Mouse (Mus musculus): ENCODE measurements around the gene Bcl2. TPM values are rescaled to one million over a fixed set of nuclear protein-coding genes. Genes with fewer than 3 reads are reported as not detected.
"Not testable (repeated sequence)": the region's sequence is repeated elsewhere in the genome, so short reads cannot be mapped to it uniquely, and the experiment has no call there.

Bcl2 gene
- polyA plus RNA-seq, 1 experiment from 2014 or later = 19.2 TPM

GRCm38 (mm10) chr1:106539029-106539428 lies 175.0 kb downstream of the Bcl2 start:
- H3K4me1 ChIP-seq (ENCODE audit: control insufficient read depth, insufficient read depth, low read length) = peaks cover 5% of the 10 kb centered on the region; the same call in 1 of the 2 replicates
- no peak overlapping the region for H3K4me3 ChIP-seq (ENCODE audit: low read depth, low read length)
- H3K9me3 ChIP-seq (ENCODE audit: control insufficient read depth, low read depth, low read length) = no peaks in the 10 kb centered on the region
- no peak for ATAC-seq (ENCODE audit: insufficient number of reproducible peaks, insufficient read depth, low FRiP score, low read depth)
- H3K27me3 ChIP-seq (ENCODE audit: control insufficient read depth, insufficient read depth, low read length) = no peaks in the 10 kb centered on the region
- H3K36me3 ChIP-seq (ENCODE audit: control insufficient read depth, insufficient read depth, low read length) = no peaks in the 10 kb centered on the region
- no peak overlapping the region for H3K9ac ChIP-seq (replicated peaks; ENCODE audit: low read depth, low read length)
- H3K27ac ChIP-seq (ENCODE audit: low read length) = no peak overlapping the region
- no peak overlapping the region for H3K4me2 ChIP-seq (replicated peaks; ENCODE audit: low read depth, low read length)
- WGBS = 74% methylated on average over 1 of the region's 1 CpGs

GRCm38 (mm10) chr1:106534835-106535234 lies 179.2 kb downstream of the Bcl2 start:
- 87% methylated on average over 3 of the region's 3 CpGs for WGBS
- not testable (repeated sequence) for H3K9me3 ChIP-seq (ENCODE audit: control insufficient read depth, low read depth, low read length); H3K27me3 ChIP-seq (ENCODE audit: control insufficient read depth, insufficient read depth, low read length); H3K27ac ChIP-seq (ENCODE audit: low read length); H3K4me2 ChIP-seq (replicated peaks; ENCODE audit: low read depth, low read length); H3K9ac ChIP-seq (replicated peaks; ENCODE audit: low read depth, low read length); H3K4me1 ChIP-seq (ENCODE audit: control insufficient read depth, insufficient read depth, low read length); ATAC-seq (ENCODE audit: insufficient number of reproducible peaks, insufficient read depth, low FRiP score, low read depth); H3K4me3 ChIP-seq (ENCODE audit: low read depth, low read length); H3K36me3 ChIP-seq (ENCODE audit: control insufficient read depth, insufficient read depth, low read length)

GRCm38 (mm10) chr1:106529570-106529969 lies 184.5 kb downstream of the Bcl2 start:
- H3K36me3 ChIP-seq (ENCODE audit: control insufficient read depth, insufficient read depth, low read length) = no peaks in the 10 kb centered on the region
- H3K27ac ChIP-seq (ENCODE audit: low read length) = no peak overlapping the region
- H3K4me2 ChIP-seq (replicated peaks; ENCODE audit: low read depth, low read length) = no peak overlapping the region
- no peaks in the 10 kb centered on the region for H3K9me3 ChIP-seq (ENCODE audit: control insufficient read depth, low read depth, low read length)
- ATAC-seq (ENCODE audit: insufficient number of reproducible peaks, insufficient read depth, low FRiP score, low read depth) = no peak
- no peak overlapping the region for H3K4me3 ChIP-seq (ENCODE audit: low read depth, low read length)
- H3K27me3 ChIP-seq (ENCODE audit: control insufficient read depth, insufficient read depth, low read length) = no peaks in the 10 kb centered on the region
- H3K4me1 ChIP-seq (ENCODE audit: control insufficient read depth, insufficient read depth, low read length) = no peaks in the 10 kb centered on the region
- H3K9ac ChIP-seq (replicated peaks; ENCODE audit: low read depth, low read length) = no peak overlapping the region
- WGBS = 85% methylated on average over 9 of the region's 9 CpGs

- no peak overlapping the region for H3K27ac ChIP-seq (ENCODE audit: low read length)
- ATAC-seq (ENCODE audit: insufficient number of reproducible peaks, insufficient read depth, low FRiP score, low read depth) = no peak
- WGBS = 68% methylated on average over 1 of the region's 1 CpGs
- no peaks in the 10 kb centered on the region for H3K9me3 ChIP-seq (ENCODE audit: control insufficient read depth, low read depth, low read length)
- H3K9ac ChIP-seq (replicated peaks; ENCODE audit: low read depth, low read length) = no peak overlapping the region
- H3K4me3 ChIP-seq (ENCODE audit: low read depth, low read length) = no peak overlapping the region
- no peaks in the 10 kb centered on the region for H3K36me3 ChIP-seq (ENCODE audit: control insufficient read depth, insufficient read depth, low read length)
- H3K4me2 ChIP-seq (replicated peaks; ENCODE audit: low read depth, low read length) = no peak overlapping the region
- no peaks in the 10 kb centered on the region for H3K4me1 ChIP-seq (ENCODE audit: control insufficient read depth, insufficient read depth, low read length)
- H3K27me3 ChIP-seq (ENCODE audit: control insufficient read depth, insufficient read depth, low read length) = no peaks in the 10 kb centered on the region
Measured at GRCm38 (mm10) chr1:106527537-106527936, 186.5 kb downstream of the Bcl2 start.

GRCm38 (mm10) chr1:106526751-106527150 lies 187.3 kb downstream of the Bcl2 start:
- H3K4me1 ChIP-seq (ENCODE audit: control insufficient read depth, insufficient read depth, low read length) = no peaks in the 10 kb centered on the region
- no peaks in the 10 kb centered on the region for H3K9me3 ChIP-seq (ENCODE audit: control insufficient read depth, low read depth, low read length)
- no peak overlapping the region for H3K9ac ChIP-seq (replicated peaks; ENCODE audit: low read depth, low read length)
- H3K4me3 ChIP-seq (ENCODE audit: low read depth, low read length) = no peak overlapping the region
- whole genome bisulfite sequencing = 77% methylated on average over 7 of the region's 7 CpGs
- H3K36me3 ChIP-seq (ENCODE audit: control insufficient read depth, insufficient read depth, low read length) = no peaks in the 10 kb centered on the region
- no peak overlapping the region for H3K4me2 ChIP-seq (replicated peaks; ENCODE audit: low read depth, low read length)
- H3K27me3 ChIP-seq (ENCODE audit: control insufficient read depth, insufficient read depth, low read length) = no peaks in the 10 kb centered on the region
- no peak for ATAC-seq (ENCODE audit: insufficient number of reproducible peaks, insufficient read depth, low FRiP score, low read depth)
- H3K27ac ChIP-seq (ENCODE audit: low read length) = no peak overlapping the region

- no peak overlapping the region for H3K4me3 ChIP-seq (ENCODE audit: low read depth, low read length)
- 83% methylated on average over 3 of the region's 3 CpGs for WGBS
- H3K27me3 ChIP-seq (ENCODE audit: control insufficient read depth, insufficient read depth, low read length) = no peaks in the 10 kb centered on the region
- H3K36me3 ChIP-seq (ENCODE audit: control insufficient read depth, insufficient read depth, low read length) = no peaks in the 10 kb centered on the region
- ATAC-seq (ENCODE audit: insufficient number of reproducible peaks, insufficient read depth, low FRiP score, low read depth) = no peak
- no peaks in the 10 kb centered on the region for H3K4me1 ChIP-seq (ENCODE audit: control insufficient read depth, insufficient read depth, low read length)
- no peaks in the 10 kb centered on the region for H3K9me3 ChIP-seq (ENCODE audit: control insufficient read depth, low read depth, low read length)
- H3K27ac ChIP-seq (ENCODE audit: low read length) = no peak overlapping the region
- H3K9ac ChIP-seq (replicated peaks; ENCODE audit: low read depth, low read length) = no peak overlapping the region
- H3K4me2 ChIP-seq (replicated peaks; ENCODE audit: low read depth, low read length) = no peak overlapping the region
Measured at GRCm38 (mm10) chr1:106526112-106526511, 188.0 kb downstream of the Bcl2 start.

- ATAC-seq (ENCODE audit: insufficient number of reproducible peaks, insufficient read depth, low FRiP score, low read depth) = no peak
- Histone ChIP-seq H3K27me3 (ENCODE audit: control insufficient read depth, insufficient read depth, low read length) (no peaks in the 10 kb centered on the region), H3K27ac (ENCODE audit: low read length) (no peak overlapping the region), H3K4me3 (ENCODE audit: low read depth, low read length) (no peak overlapping the region), H3K36me3 (ENCODE audit: control insufficient read depth, insufficient read depth, low read length) (no peaks in the 10 kb centered on the region), H3K4me2 (replicated peaks; ENCODE audit: low read depth, low read length) (no peak overlapping the region), H3K9me3 (ENCODE audit: control insufficient read depth, low read depth, low read length) (no peaks in the 10 kb centered on the region), H3K4me1 (ENCODE audit: control insufficient read depth, insufficient read depth, low read length) (no peaks in the 10 kb centered on the region), H3K9ac (replicated peaks; ENCODE audit: low read depth, low read length) (no peak overlapping the region)
- 65% methylated on average over 6 of the region's 6 CpGs for WGBS
Measured at GRCm38 (mm10) chr1:106523741-106524140, 190.3 kb downstream of the Bcl2 start.

GRCm38 (mm10) chr1:106523009-106523408 lies 191.1 kb downstream of the Bcl2 start:
- no peaks in the 10 kb centered on the region for H3K4me1 ChIP-seq (ENCODE audit: control insufficient read depth, insufficient read depth, low read length)
- H3K36me3 ChIP-seq (ENCODE audit: control insufficient read depth, insufficient read depth, low read length) = no peaks in the 10 kb centered on the region
- no peak overlapping the region for H3K4me2 ChIP-seq (replicated peaks; ENCODE audit: low read depth, low read length)
- H3K9me3 ChIP-seq (ENCODE audit: control insufficient read depth, low read depth, low read length) = no peaks in the 10 kb centered on the region
- H3K27ac ChIP-seq (ENCODE audit: low read length) = no peak overlapping the region
- WGBS = 84% methylated on average over 5 of the region's 5 CpGs
- H3K27me3 ChIP-seq (ENCODE audit: control insufficient read depth, insufficient read depth, low read length) = no peaks in the 10 kb centered on the region
- H3K4me3 ChIP-seq (ENCODE audit: low read depth, low read length) = no peak overlapping the region
- ATAC-seq (ENCODE audit: insufficient number of reproducible peaks, insufficient read depth, low FRiP score, low read depth) = no peak
- no peak overlapping the region for H3K9ac ChIP-seq (replicated peaks; ENCODE audit: low read depth, low read length)

- no peak overlapping the region for H3K9ac ChIP-seq (replicated peaks; ENCODE audit: low read depth, low read length)
- WGBS = 85% methylated on average over 6 of the region's 6 CpGs
- no peaks in the 10 kb centered on the region for H3K27me3 ChIP-seq (ENCODE audit: control insufficient read depth, insufficient read depth, low read length)
- no peak overlapping the region for H3K4me2 ChIP-seq (replicated peaks; ENCODE audit: low read depth, low read length)
- H3K4me3 ChIP-seq (ENCODE audit: low read depth, low read length) = no peak overlapping the region
- H3K9me3 ChIP-seq (ENCODE audit: control insufficient read depth, low read depth, low read length) = no peaks in the 10 kb centered on the region
- no peak for ATAC-seq (ENCODE audit: insufficient number of reproducible peaks, insufficient read depth, low FRiP score, low read depth)
- 0 out of 2 replicates have a peak, but pooled peaks cover 3% of the 10 kb centered on the region for H3K4me1 ChIP-seq (ENCODE audit: control insufficient read depth, insufficient read depth, low read length)
- peak overlapping the region; percentile 62; the same call in 1 of the 2 replicates for H3K27ac ChIP-seq (ENCODE audit: low read length)
- no peaks in the 10 kb centered on the region for H3K36me3 ChIP-seq (ENCODE audit: control insufficient read depth, insufficient read depth, low read length)
Measured at GRCm38 (mm10) chr1:106517591-106518177, 196.4 kb downstream of the Bcl2 start.

Measured in stomach, embryonic 14.5 days (tissue).